Mouse (Mus musculus) spleen, adult 2 months (tissue): Measurements from ENCODE around the gene Slain1. TPM values are rescaled to one million over a fixed set of nuclear protein-coding genes. Genes with fewer than 3 reads are reported as not detected.

Experiments used
- DNase-seq, 2 experiments: peaks; one replicate each; pipeline versions ENCODE4 v3.0.0 to v3.0.0-alpha.2; 2012 to 2021; ENCODE audit warnings: low spot score in 2 of 2, low read depth in 1 of 2
- H3K27ac ChIP-seq: fragments of 200-500 bp; 2 replicates; pipeline ENCODE4 v1.5.1; 2012; ENCODE audit warnings: low read length, inconsistent platforms; ENCODE audit not compliant: insufficient read depth
- H3K27me3 ChIP-seq: fragments of 200-500 bp; 2 replicates; pipeline ENCODE4 v1.6.1; 2012; ENCODE audit warnings: mild to moderate bottlenecking, moderate library complexity, low read length, inconsistent platforms; ENCODE audit not compliant: control insufficient read depth, insufficient read depth
- H3K36me3 ChIP-seq: fragments of 200-500 bp; 2 replicates; pipeline ENCODE4 v1.6.1; 2012; ENCODE audit warnings: mild to moderate bottlenecking, low read length, inconsistent platforms; ENCODE audit not compliant: control insufficient read depth, insufficient read depth
- H3K4me1 ChIP-seq: fragments of 200-500 bp; 2 replicates; pipeline ENCODE4 v1.6.1; 2011; ENCODE audit warnings: inconsistent platforms; ENCODE audit not compliant: control insufficient read depth, insufficient read depth, insufficient read length
- H3K4me3 ChIP-seq: fragments of 200-500 bp; 2 replicates; pipeline ENCODE4 v1.5.1; 2011; ENCODE audit warnings: mild to moderate bottlenecking, inconsistent platforms; ENCODE audit not compliant: insufficient read depth, insufficient read length; ENCODE audit errors: extremely low read depth
- CTCF ChIP-seq: fragments of 200-500 bp; IDR thresholded peaks from 2 replicates; pipeline ENCODE4 v1.5.1; 2011; ENCODE audit warnings: mild to moderate bottlenecking, inconsistent platforms; ENCODE audit not compliant: insufficient read depth, insufficient read length, insufficient replicate concordance; ENCODE audit errors: extremely low read depth
- POLR2A ChIP-seq: fragments of 200-500 bp; IDR thresholded peaks from 2 replicates; pipeline ENCODE4 v1.6.1; 2011; ENCODE audit warnings: low read depth, low read length, inconsistent platforms
- WGBS: fragments of 180-500 bp; shearing (Covaris S2); methylation state at CpG from one replicate; pipeline ENCODE4 v1.1.7; 2018; 5-methylcytosine and 5-hydroxymethylcytosine counted together
- polyA plus RNA-seq: library from polyadenylated mRNA; depleted of rRNA; stranded (reverse); fragments of >200 nt; gene quantifications from 2 replicates; pipeline ENCODE4 v1.2.3, GENCODE M21; 2012

The Slain1 gene
- polyA plus RNA-seq, 1 experiment: 15.0 TPM

- no peak for DNase-seq
- H3K27ac ChIP-seq: no peak overlapping the region
- no peak overlapping the region for H3K4me3 ChIP-seq
- H3K36me3 ChIP-seq: no peaks in the 10 kb centered on the region
- WGBS: 89% methylated on average over 7 of the region's 7 CpGs
- H3K4me1 ChIP-seq: no peaks in the 10 kb centered on the region
- TF ChIP-seq POLR2A: no peak
- no peak for TF ChIP-seq CTCF
- H3K27me3 ChIP-seq: no peaks in the 10 kb centered on the region; the same call in 1 of the 2 replicates
These were observed 20.2 kb upstream of the Slain1 start for GRCm38 (mm10) chr14:103629639-103630364.

DNA sequence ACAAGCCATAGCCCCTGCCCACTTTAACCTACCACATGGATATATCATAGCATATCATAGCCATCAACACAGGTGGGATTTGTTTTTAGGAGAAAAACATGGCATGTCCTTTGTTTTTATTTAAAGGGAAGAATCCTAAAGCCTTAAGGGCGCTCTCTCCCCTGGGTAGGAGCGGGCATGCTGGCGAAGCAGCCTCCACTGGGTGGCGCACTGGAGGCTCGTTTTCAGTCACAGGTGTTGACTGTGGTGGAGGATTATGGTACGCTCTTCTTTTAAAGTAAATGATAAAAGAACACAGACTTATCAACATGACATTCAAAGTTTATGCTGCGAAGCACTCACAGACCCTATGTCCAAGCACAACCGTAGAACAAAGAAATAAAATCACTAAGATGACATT, 19.5 kb upstream of the Slain1 start:
- no peaks in the 10 kb centered on the region; the same call in 1 of the 2 replicates for H3K27me3 ChIP-seq
- TF ChIP-seq CTCF (peak; percentile 55; the same call in 1 of the 2 replicates), POLR2A (no peak)
- H3K36me3 ChIP-seq: no peaks in the 10 kb centered on the region
- H3K27ac ChIP-seq: no peak overlapping the region
- no peaks in the 10 kb centered on the region for H3K4me1 ChIP-seq
- H3K4me3 ChIP-seq: no peak overlapping the region
- WGBS: 87% methylated on average over 8 of the region's 8 CpGs
- peak in 1 of 2 experiments; percentile 23 for DNase-seq

- Histone ChIP-seq H3K4me1 (no peaks in the 10 kb centered on the region), H3K36me3 (no peaks in the 10 kb centered on the region), H3K27ac (no peak overlapping the region), H3K4me3 (no peak overlapping the region), H3K27me3 (no peaks in the 10 kb centered on the region)
- DNase-seq: no peak
- 82% methylated on average over 3 of the region's 3 CpGs for WGBS
- TF ChIP-seq POLR2A (no peak), CTCF (no peak)
These were observed 6.1 kb upstream of the Slain1 start for GRCm38 (mm10) chr14:103643933-103644332.

DNA sequence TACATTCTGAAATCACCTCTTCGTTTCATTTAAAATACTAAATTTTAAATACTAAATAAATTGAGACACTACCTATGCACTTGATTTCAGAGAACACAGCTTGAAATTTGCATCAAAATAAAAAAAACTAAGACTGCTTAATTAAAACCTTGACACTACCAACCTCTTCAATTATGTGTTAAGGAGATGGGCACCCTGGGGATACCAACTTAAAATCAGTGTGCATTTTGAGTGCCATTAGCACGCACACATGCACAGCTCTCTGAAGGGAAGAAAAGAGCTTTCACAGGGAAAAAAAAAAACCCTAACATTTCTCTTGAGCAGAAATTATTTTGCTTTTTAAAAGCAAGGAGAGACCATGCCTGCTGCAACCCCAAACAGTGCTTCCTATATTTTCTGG, 2.0 kb upstream of the Slain1 start:
- no peak for DNase-seq
- WGBS: 94% methylated on average over 2 of the region's 2 CpGs
- TF ChIP-seq POLR2A (no peak), CTCF (no peak)
- Histone ChIP-seq H3K27ac (no peak overlapping the region), H3K36me3 (no peaks in the 10 kb centered on the region), H3K27me3 (no peaks in the 10 kb centered on the region), H3K4me3 (no peak overlapping the region), H3K4me1 (peaks cover 9% of the 10 kb centered on the region)

- Histone ChIP-seq H3K27ac (no peak overlapping the region), H3K27me3 (no peaks in the 10 kb centered on the region), H3K4me3 (no peak overlapping the region), H3K36me3 (no peaks in the 10 kb centered on the region), H3K4me1 (peaks cover 9% of the 10 kb centered on the region)
- no peak for DNase-seq
- TF ChIP-seq CTCF (no peak), POLR2A (no peak)
- WGBS: 35% methylated on average over 12 of the region's 12 CpGs
These were observed 1.3 kb upstream of the Slain1 start for GRCm38 (mm10) chr14:103648623-103649255.

- Histone ChIP-seq H3K36me3 (no peaks in the 10 kb centered on the region), H3K27ac (no peak overlapping the region), H3K4me1 (peaks cover 9% of the 10 kb centered on the region), H3K27me3 (no peaks in the 10 kb centered on the region), H3K4me3 (no peak overlapping the region)
- 45% methylated on average over 4 of the region's 4 CpGs for WGBS
- TF ChIP-seq POLR2A (no peak), CTCF (no peak)
- no peak for DNase-seq
These were observed 726 bp upstream of the Slain1 start for GRCm38 (mm10) chr14:103649302-103649701.
